Mouse (Mus musculus) ES-Bruce4 (cell line): ENCODE results near the gene Msi2. TPM values are rescaled to one million over a fixed set of nuclear protein-coding genes. Genes with fewer than 3 reads are reported as not detected.

Experiments used
- H3K27ac ChIP-seq: 2 replicates; pipeline ENCODE4 v1.5.1; 2012; ENCODE audit warnings: low read length, inconsistent platforms; ENCODE audit not compliant: insufficient read depth
- H3K27me3 ChIP-seq: 2 replicates; pipeline ENCODE4 v1.6.1; 2012; ENCODE audit warnings: mild to moderate bottlenecking, low read length, inconsistent platforms; ENCODE audit not compliant: control insufficient read depth, poor library complexity, insufficient read depth, severe bottlenecking
- H3K36me3 ChIP-seq: 2 replicates; pipeline ENCODE4 v1.6.1; 2012; ENCODE audit warnings: inconsistent platforms, mild to moderate bottlenecking, low read length, moderate library complexity; ENCODE audit not compliant: control insufficient read depth, poor library complexity, insufficient read depth, severe bottlenecking
- H3K4me1 ChIP-seq: one replicate; pipeline ENCODE4 v1.8.1; 2011; ENCODE audit warnings: low read length; ENCODE audit not compliant: control insufficient read depth, insufficient read depth
- H3K4me3 ChIP-seq: 2 replicates; pipeline ENCODE4 v1.5.1; 2011; ENCODE audit warnings: low read depth, mild to moderate bottlenecking, low read length
- H3K9ac ChIP-seq: 2 replicates; pipeline ENCODE4 v1.6.1; 2012; ENCODE audit warnings: low read depth, mild to moderate bottlenecking, inconsistent platforms; ENCODE audit not compliant: poor library complexity, severe bottlenecking
- H3K9me3 ChIP-seq: replicated peaks from 2 replicates; pipeline ENCODE4 v1.6.1; 2012; ENCODE audit warnings: mild to moderate bottlenecking, low read length, inconsistent platforms; ENCODE audit not compliant: control insufficient read depth, poor library complexity, insufficient read depth, severe bottlenecking
- CTCF ChIP-seq: IDR thresholded peaks from one replicate; pipeline ENCODE4 v1.8.1; 2011; ENCODE audit warnings: low read depth, low read length
- EP300 ChIP-seq: IDR thresholded peaks from 2 replicates; pipeline ENCODE4 v1.6.1; 2011; ENCODE audit warnings: low read depth, low read length; ENCODE audit not compliant: insufficient read depth
- POLR2A ChIP-seq: IDR thresholded peaks from one replicate; pipeline ENCODE4 v1.8.1; 2011; ENCODE audit warnings: low read length; ENCODE audit not compliant: insufficient read depth
- polyA plus RNA-seq: library from polyadenylated mRNA; stranded (reverse); fragments of >200 nt; gene quantifications from 2 replicates; pipeline ENCODE4 v1.2.4, GENCODE M21; 2011; ENCODE audit warnings: low read depth; ENCODE audit not compliant: missing spikeins, insufficient read depth, insufficient read length

Gene Msi2
- polyA plus RNA-seq, 1 experiment = 110 TPM

GRCm38 (mm10) chr11:88566613-88567606, 151.4 kb downstream of the Msi2 start:
- H3K4me3 ChIP-seq = no peak overlapping the region
- peaks cover 7% of the 10 kb centered on the region for H3K4me1 ChIP-seq
- H3K27me3 ChIP-seq = no peaks in the 10 kb centered on the region
- H3K36me3 ChIP-seq = no peaks in the 10 kb centered on the region
- H3K27ac ChIP-seq = no peak overlapping the region
- no peak for TF ChIP-seq EP300
- TF ChIP-seq POLR2A = no peak
- TF ChIP-seq CTCF = no peak
- H3K9ac ChIP-seq = no peak overlapping the region
- no peaks in the 10 kb centered on the region for H3K9me3 ChIP-seq

GRCm38 (mm10) chr11:88564810-88565209, 153.5 kb downstream of the Msi2 start:
- no peaks in the 10 kb centered on the region for H3K36me3 ChIP-seq
- no peaks in the 10 kb centered on the region for H3K9me3 ChIP-seq
- H3K4me3 ChIP-seq = no peak overlapping the region
- H3K27ac ChIP-seq = no peak overlapping the region
- H3K4me1 ChIP-seq = peaks cover 15% of the 10 kb centered on the region
- H3K9ac ChIP-seq = no peak overlapping the region
- no peak for TF ChIP-seq EP300
- no peak for TF ChIP-seq POLR2A
- no peak for TF ChIP-seq CTCF
- H3K27me3 ChIP-seq = no peaks in the 10 kb centered on the region

DNA sequence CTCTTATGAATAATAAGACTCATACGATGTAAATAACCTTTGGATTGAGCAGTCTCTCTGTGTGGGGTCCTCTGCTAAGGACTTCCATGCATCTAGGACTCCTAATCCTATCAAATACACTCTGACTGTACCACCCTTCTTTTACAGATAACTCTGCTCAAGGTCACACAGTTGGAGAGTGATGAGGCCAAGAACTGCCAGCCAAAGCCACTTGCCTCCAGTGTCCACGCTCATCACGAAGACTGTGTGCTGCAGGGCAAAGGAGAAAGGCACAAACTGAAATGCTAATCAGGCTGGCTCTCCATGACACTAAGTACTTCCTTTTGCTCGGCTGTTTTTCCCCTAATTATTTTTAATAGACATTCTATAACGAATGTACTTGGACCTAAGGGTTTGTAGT, 153.9 kb downstream of the Msi2 start:
- Histone ChIP-seq H3K36me3 (no peaks in the 10 kb centered on the region), H3K27me3 (no peaks in the 10 kb centered on the region), H3K4me1 (peaks cover 15% of the 10 kb centered on the region), H3K9me3 (no peaks in the 10 kb centered on the region), H3K4me3 (no peak overlapping the region), H3K27ac (no peak overlapping the region), H3K9ac (no peak overlapping the region)
- TF ChIP-seq CTCF (no peak), EP300 (0 out of 2 replicates have a peak, but pooled peaks have one; percentile 17)

- peak overlapping the region; percentile 29 for H3K27ac ChIP-seq
- no peak overlapping the region for H3K9ac ChIP-seq
- H3K4me1 ChIP-seq = peaks cover 20% of the 10 kb centered on the region
- H3K4me3 ChIP-seq = no peak overlapping the region
- H3K9me3 ChIP-seq = no peaks in the 10 kb centered on the region
- H3K36me3 ChIP-seq = no peaks in the 10 kb centered on the region
- TF ChIP-seq CTCF (no peak), EP300 (no peak), POLR2A (no peak)
- no peaks in the 10 kb centered on the region for H3K27me3 ChIP-seq
Observed at GRCm38 (mm10) chr11:88561191-88561590, 157.1 kb downstream of the Msi2 start.

DNA sequence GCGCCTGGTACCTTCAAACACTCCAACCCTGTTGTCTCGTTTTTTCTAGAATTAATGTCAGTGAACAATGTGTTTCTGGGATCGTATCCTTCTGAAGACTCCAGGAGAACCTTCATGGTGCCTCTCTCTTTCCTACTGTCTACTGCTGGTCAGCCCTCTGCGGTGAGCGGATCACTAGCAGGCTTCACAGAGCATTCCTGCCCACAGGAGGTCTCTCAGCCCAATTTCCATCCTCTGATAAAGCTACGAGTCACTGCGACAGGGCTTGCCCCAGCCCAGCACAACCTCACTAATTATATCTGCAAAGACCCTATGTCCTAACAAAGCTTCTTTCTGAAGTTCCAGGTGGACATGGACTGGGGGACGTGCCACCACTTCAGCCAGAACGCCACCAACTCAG, 157.7 kb downstream of the Msi2 start:
- TF ChIP-seq CTCF (no peak), EP300 (no peak), POLR2A (no peak)
- H3K27me3 ChIP-seq = no peaks in the 10 kb centered on the region
- H3K27ac ChIP-seq = peak overlapping the region; percentile 29; the same call in 1 of the 2 replicates
- H3K36me3 ChIP-seq = no peaks in the 10 kb centered on the region
- H3K4me3 ChIP-seq = no peak overlapping the region
- H3K9ac ChIP-seq = no peak overlapping the region
- peaks cover 21% of the 10 kb centered on the region for H3K4me1 ChIP-seq
- H3K9me3 ChIP-seq = no peaks in the 10 kb centered on the region

GRCm38 (mm10) chr11:88559365-88559970, 158.8 kb downstream of the Msi2 start:
- H3K4me3 ChIP-seq = no peak overlapping the region
- no peaks in the 10 kb centered on the region for H3K9me3 ChIP-seq
- no peaks in the 10 kb centered on the region for H3K27me3 ChIP-seq
- peaks cover 17% of the 10 kb centered on the region for H3K4me1 ChIP-seq
- TF ChIP-seq EP300 = 0 out of 2 replicates have a peak, but pooled peaks have one; percentile 33
- TF ChIP-seq POLR2A = no peak
- H3K36me3 ChIP-seq = no peaks in the 10 kb centered on the region
- H3K27ac ChIP-seq = peak overlapping the region; percentile 79
- H3K9ac ChIP-seq = no peak overlapping the region
